Mouse (Mus musculus): ENCODE measurements around the gene R3hdm4. TPM values are rescaled to one million over a fixed set of nuclear protein-coding genes. Genes with fewer than 3 reads are reported as not detected.
"Not testable (repeated sequence)": the region's sequence is repeated elsewhere in the genome, so short reads cannot be mapped to it uniquely, and the experiment has no call there.

Gene R3hdm4
- 87.2 and 90.4 TPM in 2 replicates for polyA plus RNA-seq (2012; ENCODE audit: insufficient read depth, insufficient read length, missing spikeins)

DNA sequence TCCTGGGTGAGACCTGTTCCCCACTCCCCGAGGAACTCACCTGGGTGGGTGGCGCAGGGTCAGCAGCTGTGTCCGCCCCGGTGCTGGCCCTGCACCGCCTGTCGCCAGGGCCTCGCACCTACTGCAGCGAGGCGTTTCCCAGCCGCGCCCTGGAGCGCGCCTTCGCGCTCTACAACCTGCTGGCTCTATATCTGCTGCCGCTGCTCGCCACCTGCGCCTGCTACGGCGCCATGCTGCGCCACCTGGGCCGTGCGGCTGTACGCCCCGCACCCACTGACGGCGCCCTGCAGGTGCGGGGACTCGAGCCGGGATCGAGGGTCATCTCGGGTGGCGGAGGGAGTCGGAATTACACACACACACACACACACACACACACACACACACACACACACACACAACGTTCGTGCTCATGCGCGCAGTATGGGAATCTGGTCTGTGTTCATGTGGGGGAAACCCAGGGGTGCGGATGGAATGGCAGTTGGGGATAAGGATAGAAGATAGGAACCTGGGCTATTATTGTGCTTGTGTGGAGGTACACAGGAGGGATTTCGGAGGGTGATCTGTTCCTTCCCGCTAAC lies at the start of gene R3hdm4:
R3hdm4 (minus strand) TSS at position 251 of the 578 bp plus-strand sequence.
- no peak for TF ChIP-seq POLR2A (IDR thresholded peaks at IDR 0.05; ENCODE audit: borderline replicate concordance, low read depth, low read length)
- no peak for TF ChIP-seq CTCF (IDR thresholded peaks at IDR 0.05; ENCODE audit: low read depth, low read length)
- no peak within 1 kb of the TSS for H3K27ac ChIP-seq (ENCODE audit: insufficient read depth, low read depth, low read length)
- H3K4me1 ChIP-seq (ENCODE audit: control insufficient read depth, insufficient read depth, low read length) = peaks cover 14% of the 10 kb centered on the region
- no peak within 1 kb of the TSS for H3K4me3 ChIP-seq (ENCODE audit: insufficient read depth, low read length)

DNA sequence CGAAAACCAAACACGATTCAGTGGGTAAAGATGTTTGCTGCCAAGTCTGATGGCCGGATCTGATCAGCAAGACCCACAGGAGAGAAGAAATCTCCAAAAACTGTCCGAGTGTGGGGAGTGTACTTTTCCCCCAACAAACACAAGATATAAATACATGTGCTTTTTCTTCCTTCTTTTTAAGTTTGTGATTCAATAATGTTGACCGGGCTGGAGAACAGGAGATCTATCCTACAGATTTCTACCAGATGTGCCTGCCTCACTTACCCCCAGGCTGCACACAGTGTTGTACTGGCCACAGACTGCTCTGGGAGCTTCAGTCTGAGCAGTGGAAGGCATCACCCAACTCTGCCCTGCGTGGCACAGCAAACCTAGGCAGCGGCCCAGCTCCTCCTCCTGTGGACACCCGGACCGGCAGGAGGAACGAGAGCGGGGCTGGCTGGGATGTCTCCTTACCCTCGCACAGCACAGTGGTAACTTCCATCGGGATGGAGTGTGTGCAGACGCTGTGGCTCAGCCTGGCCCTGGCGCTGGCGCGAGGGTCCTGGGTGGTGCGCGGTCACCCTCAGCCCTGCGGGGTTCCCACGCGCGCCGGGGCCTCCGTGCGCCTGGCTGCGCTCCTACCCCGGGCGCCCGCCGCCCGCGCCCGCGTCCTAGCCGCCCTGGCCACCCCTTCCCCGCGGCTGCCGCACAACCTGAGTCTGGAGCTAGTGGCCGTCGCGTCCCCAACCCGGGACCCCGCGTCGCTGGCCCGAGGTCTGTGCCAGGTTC lies 49.6 kb upstream of the R3hdm4 start, which contains the start of gene Grin3b:
Grin3b (plus strand) TSS at position 301 of the 768 bp plus-strand sequence.
- H3K4me3 ChIP-seq (ENCODE audit: insufficient read depth, low read length) = peak within 1 kb of the TSS; percentile 32
- H3K4me1 ChIP-seq (ENCODE audit: control insufficient read depth, insufficient read depth, low read length) = peaks cover 13% of the 10 kb centered on the region
- H3K27ac ChIP-seq (ENCODE audit: insufficient read depth, low read depth, low read length) = no peak within 1 kb of the TSS
- no peak for TF ChIP-seq CTCF (IDR thresholded peaks at IDR 0.05; ENCODE audit: low read depth, low read length)
- TF ChIP-seq POLR2A (IDR thresholded peaks at IDR 0.05; ENCODE audit: borderline replicate concordance, low read depth, low read length) = no peak

DNA sequence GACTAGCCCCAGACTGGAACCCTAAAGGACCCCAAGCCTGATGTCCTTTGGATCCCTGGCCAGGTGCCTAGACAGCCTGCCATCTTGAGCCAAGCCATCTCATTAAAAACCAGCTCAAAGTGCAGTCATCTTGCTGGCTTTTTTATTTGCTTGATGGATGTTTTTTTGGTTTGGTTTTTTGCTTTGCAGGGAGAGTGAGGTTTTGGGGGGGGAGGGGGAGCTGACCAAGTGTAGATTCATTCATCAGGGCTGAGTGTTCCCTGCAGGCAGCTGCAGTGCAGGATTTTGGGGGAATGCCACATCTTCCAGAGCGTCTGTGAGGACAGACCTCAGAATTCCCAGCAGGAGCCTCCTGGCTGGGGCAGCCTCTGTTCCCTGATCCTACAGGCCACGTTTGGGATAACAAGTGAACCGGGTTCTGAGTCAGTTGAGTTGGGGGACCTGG lies 48.1 kb upstream of the R3hdm4 start:
- Histone ChIP-seq H3K27ac (ENCODE audit: insufficient read depth, low read depth, low read length) (no peak overlapping the region), H3K4me1 (ENCODE audit: control insufficient read depth, insufficient read depth, low read length) (no peaks in the 10 kb centered on the region), H3K4me3 (ENCODE audit: insufficient read depth, low read length) (no peak overlapping the region)
- TF ChIP-seq POLR2A (IDR thresholded peaks at IDR 0.05; ENCODE audit: borderline replicate concordance, low read depth, low read length) (no peak), CTCF (IDR thresholded peaks at IDR 0.05; ENCODE audit: low read depth, low read length) (no peak)

DNA sequence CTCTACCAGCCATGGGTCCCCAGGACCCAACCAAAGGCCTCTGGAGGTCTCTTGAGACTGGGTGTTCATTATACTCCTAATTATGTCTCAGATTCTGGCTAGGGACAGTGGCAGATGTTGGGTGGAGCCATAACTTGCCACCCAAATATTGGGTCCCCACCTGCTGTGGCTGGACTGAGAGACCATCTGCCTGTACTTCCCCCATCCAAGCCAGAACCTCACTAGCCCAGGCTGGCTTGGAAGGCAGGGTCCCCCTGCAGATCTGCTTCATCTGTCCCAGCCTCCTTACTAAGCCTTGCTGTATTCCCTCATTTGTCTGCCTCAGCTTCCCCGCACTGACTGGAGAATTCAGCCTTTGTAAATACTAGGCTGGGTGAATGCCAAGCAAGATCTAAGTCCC lies 47.2 kb upstream of the R3hdm4 start:
- H3K4me3 ChIP-seq (ENCODE audit: insufficient read depth, low read length) = no peak overlapping the region
- TF ChIP-seq CTCF (IDR thresholded peaks at IDR 0.05; ENCODE audit: low read depth, low read length) (no peak), POLR2A (IDR thresholded peaks at IDR 0.05; ENCODE audit: borderline replicate concordance, low read depth, low read length) (no peak)
- no peak overlapping the region for H3K27ac ChIP-seq (ENCODE audit: insufficient read depth, low read depth, low read length)
- no peaks in the 10 kb centered on the region for H3K4me1 ChIP-seq (ENCODE audit: control insufficient read depth, insufficient read depth, low read length)

DNA sequence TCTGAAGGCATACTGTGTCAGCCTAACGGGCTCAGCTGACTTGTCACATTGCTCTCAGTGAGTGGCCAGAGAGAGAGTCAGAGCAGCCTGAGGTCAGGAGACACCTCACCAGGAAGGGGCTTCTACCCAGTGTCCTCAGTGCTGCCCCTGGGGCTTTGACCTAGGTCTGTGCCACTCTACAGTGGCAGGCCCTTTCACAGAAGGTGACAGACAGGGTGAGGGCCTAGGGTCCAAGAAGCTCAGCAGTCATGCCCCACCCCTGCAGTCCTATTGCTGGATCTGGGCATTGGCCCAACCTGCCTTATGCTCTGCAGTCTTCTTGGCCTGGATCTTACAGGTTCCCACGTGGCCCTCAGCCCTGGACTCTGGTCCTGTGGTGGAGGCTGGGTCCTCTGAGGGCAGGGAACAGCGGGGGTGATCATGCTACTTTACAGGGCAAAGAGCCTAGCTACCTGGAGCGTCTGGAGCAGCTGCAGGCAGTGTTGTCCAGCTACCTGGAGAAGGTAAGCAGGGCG lies 45.9 kb upstream of the R3hdm4 start:
- no peak overlapping the region for H3K4me3 ChIP-seq (ENCODE audit: insufficient read depth, low read length)
- no peak for TF ChIP-seq CTCF (IDR thresholded peaks at IDR 0.05; ENCODE audit: low read depth, low read length)
- no peak overlapping the region for H3K27ac ChIP-seq (ENCODE audit: insufficient read depth, low read depth, low read length)
- H3K4me1 ChIP-seq (ENCODE audit: control insufficient read depth, insufficient read depth, low read length) = no peaks in the 10 kb centered on the region

DNA sequence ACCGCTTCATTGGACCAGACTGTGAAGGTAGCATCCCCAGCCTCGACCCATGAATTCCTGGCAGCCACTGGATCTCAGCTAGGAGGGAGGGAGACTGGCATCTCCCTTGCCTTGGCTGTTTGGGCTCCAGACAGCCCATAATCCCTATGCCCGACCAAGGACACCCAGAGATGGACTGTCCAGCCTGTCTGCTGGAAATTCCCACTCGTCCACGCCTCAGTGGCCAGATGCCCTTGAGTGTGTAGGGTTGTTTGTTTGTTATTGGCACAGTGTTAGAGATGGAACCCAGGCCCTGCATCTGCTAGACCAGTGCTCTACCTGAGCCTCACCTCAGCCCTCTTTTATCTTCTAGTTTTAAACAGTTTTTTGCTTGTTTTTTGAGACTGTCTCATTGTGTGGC lies 44.3 kb upstream of the R3hdm4 start:
- TF ChIP-seq CTCF (IDR thresholded peaks at IDR 0.05; ENCODE audit: low read depth, low read length) = no peak
- TF ChIP-seq POLR2A (IDR thresholded peaks at IDR 0.05; ENCODE audit: borderline replicate concordance, low read depth, low read length) = no peak
- Histone ChIP-seq H3K4me3 (ENCODE audit: insufficient read depth, low read length) (no peak overlapping the region), H3K4me1 (ENCODE audit: control insufficient read depth, insufficient read depth, low read length) (peaks cover 5% of the 10 kb centered on the region), H3K27ac (ENCODE audit: insufficient read depth, low read depth, low read length) (no peak overlapping the region)

DNA sequence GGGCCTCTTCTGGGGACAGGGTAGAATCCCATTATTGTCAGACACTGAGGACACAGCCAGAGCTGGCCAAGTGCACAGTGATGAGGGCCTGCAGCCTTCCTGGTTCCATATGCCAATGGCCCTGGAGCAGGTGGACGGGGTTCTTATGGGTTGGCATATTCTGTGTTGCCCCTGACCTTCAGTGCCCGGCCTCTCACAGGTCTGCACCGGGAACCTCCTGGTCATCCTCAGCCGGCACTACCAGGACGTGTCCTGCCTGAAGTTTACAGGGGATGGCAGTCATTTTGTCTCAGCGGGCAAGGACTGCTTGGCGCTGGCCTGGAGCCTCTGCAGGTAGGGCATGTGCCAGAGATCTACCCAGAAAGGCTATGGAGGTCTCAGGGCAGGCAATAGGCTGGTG lies 43.7 kb upstream of the R3hdm4 start:
- TF ChIP-seq CTCF (IDR thresholded peaks at IDR 0.05; ENCODE audit: low read depth, low read length) (no peak), POLR2A (IDR thresholded peaks at IDR 0.05; ENCODE audit: borderline replicate concordance, low read depth, low read length) (no peak)
- H3K4me1 ChIP-seq (ENCODE audit: control insufficient read depth, insufficient read depth, low read length) = peaks cover 5% of the 10 kb centered on the region
- no peak overlapping the region for H3K4me3 ChIP-seq (ENCODE audit: insufficient read depth, low read length)
- no peak overlapping the region for H3K27ac ChIP-seq (ENCODE audit: insufficient read depth, low read depth, low read length)

DNA sequence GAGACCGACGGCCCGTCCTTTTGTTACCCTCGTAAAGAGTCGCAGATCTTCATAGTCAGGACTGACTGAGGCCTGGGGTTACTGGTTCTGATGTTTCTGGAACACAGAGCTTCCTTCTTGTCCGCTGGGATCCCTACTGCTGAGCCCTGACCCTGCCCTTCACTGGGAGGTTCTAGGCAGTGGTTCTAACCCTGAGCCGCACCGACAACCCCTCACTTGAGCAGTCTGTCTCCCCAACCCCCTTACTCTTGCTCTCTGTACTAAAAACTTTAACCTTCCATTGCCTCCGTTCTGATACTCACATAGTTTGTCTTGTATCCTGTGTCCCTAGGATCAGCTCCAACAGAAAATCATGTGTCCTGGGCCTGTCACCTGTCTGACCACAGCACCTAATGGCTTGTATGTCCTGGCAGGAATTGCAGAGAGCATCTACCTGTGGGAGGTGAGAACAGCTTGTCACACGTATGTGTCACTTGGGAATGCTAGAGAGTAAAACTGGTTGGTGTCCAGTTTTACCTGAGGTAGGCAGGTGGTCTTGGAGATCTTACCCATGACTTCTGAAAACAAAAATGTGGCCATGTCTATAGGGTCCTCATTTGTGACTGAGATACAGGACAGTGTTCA lies 39.8 kb upstream of the R3hdm4 start:
- peak overlapping the region; percentile 70 for H3K4me3 ChIP-seq (ENCODE audit: insufficient read depth, low read length)
- TF ChIP-seq POLR2A (IDR thresholded peaks at IDR 0.05; ENCODE audit: borderline replicate concordance, low read depth, low read length) = no peak
- no peak for TF ChIP-seq CTCF (IDR thresholded peaks at IDR 0.05; ENCODE audit: low read depth, low read length)
- peaks cover 5% of the 10 kb centered on the region for H3K4me1 ChIP-seq (ENCODE audit: control insufficient read depth, insufficient read depth, low read length)
- peak overlapping the region; percentile 78 for H3K27ac ChIP-seq (ENCODE audit: insufficient read depth, low read depth, low read length)

DNA sequence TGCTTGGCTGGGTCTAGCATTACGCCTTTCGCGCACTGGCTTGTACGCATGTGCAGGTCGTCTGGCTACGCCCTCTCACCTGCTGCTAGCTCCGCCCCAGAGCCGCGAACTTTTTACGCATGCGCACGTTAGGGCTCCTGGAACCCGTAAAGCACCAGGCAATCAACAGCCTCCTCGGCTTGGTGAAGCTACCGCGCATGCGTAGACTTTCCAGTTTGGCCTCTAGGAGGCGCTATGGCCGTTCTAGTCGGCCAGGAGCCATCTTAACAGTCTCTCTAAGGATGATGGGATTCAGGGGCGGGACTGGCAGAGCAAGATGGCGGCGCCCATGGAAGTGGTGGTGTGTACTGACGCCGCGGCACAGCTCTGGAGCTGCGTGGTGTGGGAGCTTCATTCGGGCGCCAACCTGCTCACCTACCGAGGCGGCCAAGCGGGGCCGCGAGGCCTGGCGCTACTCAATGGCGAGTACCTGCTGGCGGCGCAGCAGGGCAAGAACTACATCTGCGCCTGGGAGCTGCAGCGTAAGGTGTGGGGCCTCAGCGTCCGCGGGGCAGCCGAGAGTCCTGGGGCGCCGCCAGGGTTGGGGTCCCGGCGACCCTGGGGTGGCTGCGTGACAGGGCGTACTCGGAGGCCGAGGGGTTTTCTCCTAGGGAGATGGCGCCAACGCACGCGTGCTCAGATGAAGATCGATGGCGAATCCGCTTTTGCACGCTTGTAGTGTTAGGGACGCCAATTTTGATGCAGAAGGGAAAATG lies 39.0 kb upstream of the R3hdm4 start, which contains the start of gene Wdr18:
Wdr18 (plus strand) TSS at position 306 of the 755 bp plus-strand sequence.
- Histone ChIP-seq H3K4me1 (ENCODE audit: control insufficient read depth, insufficient read depth, low read length) (peaks cover 5% of the 10 kb centered on the region), H3K4me3 (ENCODE audit: insufficient read depth, low read length) (peak within 1 kb of the TSS; percentile 70), H3K27ac (ENCODE audit: insufficient read depth, low read depth, low read length) (peak within 1 kb of the TSS; percentile 78)
- no peak for TF ChIP-seq POLR2A (IDR thresholded peaks at IDR 0.05; ENCODE audit: borderline replicate concordance, low read depth, low read length)
- peak; percentile 52; the same call in 1 of the 2 replicates for TF ChIP-seq CTCF (IDR thresholded peaks at IDR 0.05; ENCODE audit: low read depth, low read length)

DNA sequence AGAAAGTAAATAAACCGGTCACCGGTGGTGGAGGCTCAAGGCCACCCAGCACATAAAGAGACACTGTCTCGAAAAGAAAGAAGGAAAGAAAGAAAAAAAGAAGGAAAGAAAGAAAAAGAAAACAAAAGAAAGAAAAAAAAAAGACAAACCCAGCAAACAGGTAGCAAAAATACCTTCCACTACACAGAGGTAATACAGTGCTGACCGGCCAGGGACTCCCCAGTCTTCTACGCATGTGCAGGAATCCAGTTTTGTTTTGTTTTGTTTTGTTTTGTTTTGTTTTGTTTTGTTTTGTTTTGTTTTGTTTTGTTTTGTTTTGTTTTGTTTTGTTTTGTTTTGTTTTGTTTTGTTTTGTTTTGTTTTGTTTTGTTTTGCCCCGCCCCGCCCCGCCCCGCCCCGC lies 38.4 kb upstream of the R3hdm4 start:
- H3K4me1 ChIP-seq (ENCODE audit: control insufficient read depth, insufficient read depth, low read length); H3K27ac ChIP-seq (ENCODE audit: insufficient read depth, low read depth, low read length): not testable (repeated sequence)
- H3K4me3 ChIP-seq (ENCODE audit: insufficient read depth, low read length) = peak overlapping the region; percentile 25; the same call in 1 of the 2 replicates

All from bone marrow macrophage, adult 2 months (primary cell).